Mouse (Mus musculus) cerebellum, postnatal 25 days (tissue): ENCODE measurements at regions not wholly inside any gene's neighbourhood (a gene's known extent, or its start where the extent isn't known, plus 50 kb on each side); places are given as distances from the start of the nearest gene placed in this dataset.

ENCODE experiments used
- DNase-seq, 2 experiments: peaks; one replicate each; pipeline ENCODE4 v3.0.0; 2021; ENCODE audit warnings: mixed read lengths in 2 of 2

GRCm38 (mm10) chr12:96226446-96226845 is 534.4 kb downstream of the Flrt2 start:
- no peak for DNase-seq

DNA sequence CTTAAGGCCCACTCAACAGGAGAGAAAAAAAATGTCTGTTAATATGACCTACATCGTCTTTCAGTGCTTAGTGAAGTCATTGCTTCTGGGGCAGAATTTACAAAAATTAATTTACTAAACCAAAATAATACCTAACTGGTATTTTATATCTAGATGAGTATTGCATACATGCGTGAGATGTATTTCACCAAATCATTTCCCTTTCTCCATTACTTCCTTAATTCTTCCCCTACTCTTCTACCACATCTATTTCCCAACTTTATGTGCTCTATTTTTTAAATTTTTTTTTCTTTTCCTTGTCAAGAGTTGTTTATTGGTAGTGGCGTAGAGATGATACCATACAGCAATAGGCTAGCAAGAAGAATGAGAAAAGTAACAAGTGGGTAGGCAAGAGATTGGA is 536.7 kb downstream of the Flrt2 start:
- no peak for DNase-seq

GRCm38 (mm10) chr12:96235510-96235909 is 543.5 kb downstream of the Flrt2 start:
- no peak for DNase-seq

DNA sequence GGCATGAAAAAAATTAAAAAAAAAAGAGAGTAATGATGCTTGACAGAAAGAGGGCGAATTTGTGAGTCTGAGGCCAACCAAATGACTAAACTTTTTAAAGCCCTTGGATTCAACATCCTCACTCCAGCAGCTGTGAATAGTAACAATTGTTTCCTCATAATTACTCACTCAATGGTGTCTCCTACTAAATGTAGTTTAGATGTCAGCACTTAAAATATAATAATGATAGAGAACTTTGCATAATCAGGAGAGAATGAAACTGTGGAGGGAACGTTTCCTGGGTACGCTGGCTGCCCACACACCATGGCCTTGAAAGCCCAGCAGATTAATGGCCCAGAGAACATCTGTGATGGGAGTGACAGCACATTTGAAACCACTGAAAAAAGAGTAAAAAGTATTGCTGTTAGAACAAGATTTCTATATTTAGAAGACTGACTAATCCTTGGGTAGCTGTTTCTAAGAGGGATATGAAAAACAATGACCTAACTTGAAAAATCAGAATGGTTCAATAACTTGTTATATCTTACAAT is 544.0 kb downstream of the Flrt2 start:
- no peak for DNase-seq

DNA sequence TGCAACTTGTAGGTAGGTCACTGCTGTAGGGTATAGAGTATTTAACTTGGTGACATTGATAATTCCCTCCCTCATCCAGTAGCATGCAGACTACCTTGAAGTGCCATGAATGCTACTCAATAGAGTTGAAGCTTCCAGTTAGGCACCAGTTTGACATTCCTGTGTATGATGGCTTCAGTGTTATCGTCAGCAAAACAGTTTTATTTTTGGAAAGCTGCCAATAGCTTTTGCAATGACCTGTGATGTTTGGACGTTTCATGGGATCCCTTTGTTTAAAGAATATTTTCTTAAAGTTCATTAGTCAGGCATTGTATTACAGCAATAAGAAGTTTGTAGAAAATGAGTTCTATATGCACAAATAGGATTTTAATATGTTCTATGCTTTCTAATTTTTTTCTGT is 547.6 kb downstream of the Flrt2 start:
- no peak for DNase-seq

GRCm38 (mm10) chr12:96261978-96262377 is 570.0 kb downstream of the Flrt2 start:
- no peak for DNase-seq

DNA sequence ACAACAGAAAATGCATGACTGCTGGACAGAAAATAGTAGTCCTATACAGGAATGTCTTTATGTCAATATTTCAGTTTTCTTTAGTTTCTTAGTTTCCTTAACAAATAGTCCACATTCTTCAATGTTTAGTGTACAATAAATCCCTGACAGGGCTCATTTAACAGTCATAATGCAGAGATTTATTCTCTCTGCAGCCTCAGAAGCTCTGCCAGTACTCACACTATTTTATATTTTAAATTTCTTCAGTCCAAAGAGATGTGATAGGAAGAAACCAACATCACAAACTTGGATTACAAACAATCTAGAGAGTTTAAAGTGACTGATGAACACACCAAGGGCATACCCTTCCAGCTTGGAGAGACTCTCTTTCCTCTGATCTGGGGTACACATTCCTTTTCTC is 583.9 kb downstream of the Flrt2 start:
- DNase-seq: no peak

DNA sequence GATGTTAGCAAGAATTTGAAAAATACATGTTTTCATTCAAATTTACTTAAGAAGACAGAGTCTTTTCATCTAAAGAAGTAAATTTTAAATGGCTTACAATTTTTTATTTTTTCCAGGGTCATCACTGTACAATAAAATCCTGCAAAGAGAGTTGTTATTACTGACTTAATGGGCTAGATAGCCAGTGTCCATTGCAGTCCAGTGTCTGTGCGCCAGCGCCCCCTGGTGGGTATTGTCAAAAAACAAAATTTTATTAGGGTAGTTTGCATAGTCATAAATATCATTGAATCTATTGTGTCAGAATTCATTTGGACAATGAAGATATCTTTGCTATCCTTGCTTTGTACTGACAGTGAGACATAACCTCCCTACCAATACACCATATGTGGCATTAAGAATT is 619.1 kb downstream of the Flrt2 start:
- DNase-seq: peak; percentile 29 to 59

GRCm38 (mm10) chr12:96323061-96323786 is 631.2 kb downstream of the Flrt2 start:
- DNase-seq: no peak

- DNase-seq: no peak
Measured at GRCm38 (mm10) chr12:96351143-96351542, 659.1 kb downstream of the Flrt2 start.

- no peak for DNase-seq
Measured at GRCm38 (mm10) chr12:96378924-96379323, 686.9 kb downstream of the Flrt2 start.

GRCm38 (mm10) chr12:96419104-96419503 is 727.1 kb downstream of the Flrt2 start:
- DNase-seq: no peak

- DNase-seq: no peak
Measured at GRCm38 (mm10) chr12:96419567-96419966, 727.5 kb downstream of the Flrt2 start.

GRCm38 (mm10) chr12:96427589-96427988 is 735.6 kb downstream of the Flrt2 start:
- no peak for DNase-seq

DNA sequence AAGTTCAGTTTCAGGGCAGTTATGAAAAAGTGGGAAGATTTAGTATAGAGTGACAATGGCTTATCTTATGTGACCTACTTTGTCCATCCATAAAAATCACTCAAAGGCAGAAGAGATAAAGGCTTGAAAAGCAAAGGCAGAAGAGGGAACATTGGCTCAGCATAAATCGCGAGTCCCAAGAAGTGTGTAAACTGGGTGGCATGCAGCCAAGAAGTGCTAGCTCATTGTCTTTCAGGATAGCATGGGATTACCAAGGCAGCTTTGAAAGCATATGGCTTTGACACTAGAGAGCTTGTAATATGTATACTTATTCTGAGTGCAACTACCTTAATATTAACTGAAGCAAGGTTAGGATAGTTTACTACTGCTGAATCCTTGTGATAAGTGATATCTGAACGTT is 750.5 kb downstream of the Flrt2 start:
- peak in 1 of 2 experiments; percentile 9 for DNase-seq

- no peak for DNase-seq
Measured at GRCm38 (mm10) chr12:96453374-96453773, 761.3 kb downstream of the Flrt2 start.

DNA sequence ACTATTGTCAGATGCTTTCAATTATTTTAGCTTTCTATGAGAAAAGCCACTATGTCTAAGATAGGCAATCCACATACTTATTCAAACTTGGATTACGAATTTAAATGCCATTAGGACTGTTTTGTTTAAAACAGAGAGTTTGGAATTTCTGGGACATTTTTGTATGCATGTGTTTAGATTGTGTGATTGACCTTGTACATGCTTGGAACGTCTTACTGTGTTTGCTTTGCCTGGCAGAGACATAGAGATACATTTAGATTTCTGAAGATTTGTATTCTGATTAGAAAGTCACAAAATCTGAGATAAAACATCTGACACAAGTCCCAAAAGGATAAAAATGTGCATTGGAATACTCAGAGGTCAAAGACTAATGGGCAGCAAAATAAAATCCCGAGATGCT is 784.3 kb downstream of the Flrt2 start:
- DNase-seq: no peak

DNA sequence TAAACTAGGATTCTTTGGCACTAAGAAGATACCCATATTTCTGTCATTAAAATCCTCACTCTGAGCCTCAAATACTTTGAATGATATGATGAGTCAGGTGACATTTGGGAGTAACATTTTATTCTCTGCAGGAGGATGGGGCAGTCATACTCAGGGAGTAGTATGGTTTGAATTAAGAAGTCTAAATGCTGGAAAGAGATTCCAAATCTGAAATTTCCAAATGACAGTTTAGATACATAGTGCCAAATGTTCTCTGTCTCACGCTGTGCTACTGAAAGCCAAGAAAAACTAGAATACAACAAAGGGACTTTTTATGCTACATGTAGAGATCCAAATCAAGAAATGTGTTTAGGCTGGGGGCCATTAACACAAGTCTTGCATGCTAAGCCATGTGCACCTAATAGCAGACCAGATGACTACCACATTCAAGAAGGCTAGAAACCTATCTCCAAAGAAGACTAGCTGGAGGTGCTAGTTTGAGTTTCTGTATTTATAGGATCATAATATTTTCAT is 796.5 kb downstream of the Flrt2 start:
- no peak for DNase-seq

GRCm38 (mm10) chr12:96509658-96510057 is 817.6 kb downstream of the Flrt2 start:
- DNase-seq: no peak

GRCm38 (mm10) chr12:96558824-96559223 is 866.8 kb downstream of the Flrt2 start:
- no peak for DNase-seq

GRCm38 (mm10) chr12:96594845-96595244 is 902.8 kb downstream of the Flrt2 start:
- DNase-seq: no peak

- DNase-seq: no peak
Measured at GRCm38 (mm10) chr12:96615134-96615533, 923.1 kb downstream of the Flrt2 start.

GRCm38 (mm10) chr12:96615850-96616249 is 923.8 kb downstream of the Flrt2 start:
- no peak for DNase-seq

DNA sequence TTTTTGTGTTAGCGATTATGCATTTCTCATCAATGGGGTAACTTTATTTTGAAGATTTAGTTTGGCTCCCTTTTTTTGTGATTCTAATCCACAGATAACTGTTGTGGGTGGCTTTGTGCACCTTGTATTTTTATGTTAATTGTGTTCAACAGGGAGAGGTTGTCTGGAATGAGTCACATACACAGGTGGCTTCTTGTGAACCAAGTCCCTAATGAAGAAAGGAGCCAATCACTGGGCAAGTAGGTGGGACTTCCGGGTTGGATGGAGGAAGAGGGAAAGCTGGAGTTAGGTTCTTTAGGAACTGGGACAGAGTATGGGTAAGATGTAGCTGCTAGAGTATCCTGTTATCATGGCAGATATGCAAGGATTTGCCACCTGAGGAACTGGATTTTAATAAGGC is 925.2 kb downstream of the Flrt2 start:
- no peak for DNase-seq
